Mouse (Mus musculus): ENCODE measurements at regions not wholly inside any gene's neighbourhood (a gene's known extent, or its start where the extent isn't known, plus 50 kb on each side); places are given as distances from the start of the nearest gene placed in this dataset.

GRCm38 (mm10) chr12:13042934-13043333 lies 101.2 kb upstream of the Mycn start:
- no peak for DNase-seq (ENCODE audit: low read depth, low spot score)

- peak; percentile 78 for DNase-seq (ENCODE audit: low read depth, low spot score)
Observed at GRCm38 (mm10) chr12:13035108-13035741, 93.5 kb upstream of the Mycn start.

GRCm38 (mm10) chr12:13030333-13030732 lies 88.6 kb upstream of the Mycn start:
- DNase-seq (ENCODE audit: low read depth, low spot score) = no peak

GRCm38 (mm10) chr12:13028086-13028485 lies 86.4 kb upstream of the Mycn start:
- no peak for DNase-seq (ENCODE audit: low read depth, low spot score)

- no peak for DNase-seq (ENCODE audit: low read depth, low spot score)
Observed at GRCm38 (mm10) chr12:13026041-13026580, 84.4 kb upstream of the Mycn start.

- DNase-seq (ENCODE audit: low read depth, low spot score) = no peak
Observed at GRCm38 (mm10) chr12:13024215-13024841, 82.6 kb upstream of the Mycn start.

GRCm38 (mm10) chr12:13011023-13011761 lies 69.5 kb upstream of the Mycn start:
- no peak for DNase-seq (ENCODE audit: low read depth, low spot score)

- no peak for DNase-seq (ENCODE audit: low read depth, low spot score)
Observed at GRCm38 (mm10) chr12:13010405-13010804, 68.7 kb upstream of the Mycn start.

GRCm38 (mm10) chr12:13009470-13009869 lies 67.8 kb upstream of the Mycn start:
- DNase-seq (ENCODE audit: low read depth, low spot score) = no peak

- no peak for DNase-seq (ENCODE audit: low read depth, low spot score)
Observed at GRCm38 (mm10) chr12:13002703-13003102, 61.0 kb upstream of the Mycn start.

GRCm38 (mm10) chr12:13002069-13002590 lies 60.4 kb upstream of the Mycn start:
- DNase-seq (ENCODE audit: low read depth, low spot score) = no peak

GRCm38 (mm10) chr12:12995974-12996361 lies 54.3 kb upstream of the Mycn start:
- DNase-seq (ENCODE audit: low read depth, low spot score) = no peak

- no peak for DNase-seq (ENCODE audit: low read depth, low spot score)
Observed at GRCm38 (mm10) chr12:12995061-12995973, 53.6 kb upstream of the Mycn start.

GRCm38 (mm10) chr12:12993894-12994714 lies 52.4 kb upstream of the Mycn start:
- no peak for DNase-seq (ENCODE audit: low read depth, low spot score)
